Mouse (Mus musculus) megakaryocyte-erythroid progenitor cell, adult 5-6 weeks (primary cell): ENCODE data around the gene Gm37419. TPM values are rescaled to one million over a fixed set of nuclear protein-coding genes. Genes with fewer than 3 reads are reported as not detected.

Experiments
- ATAC-seq: replicated peaks from 2 replicates; pipeline ENCODE4 v1.8.0; 2016; ENCODE audit warnings: mild to moderate bottlenecking, inconsistent platforms; ENCODE audit not compliant: severe bottlenecking, poor library complexity, low FRiP score, low TSS enrichment
- total RNA-seq, 2 experiments: library from RNA; stranded (forward) in 1 of 2; stranded (reverse) in 1 of 2; fragments of 200-1000, 215-1000 nt in 1 of 2; fragments of >200 nt in 1 of 2; fragmentation: Nextera tagmentation in 1 of 2; gene quantifications; 2 replicates each; pipeline ENCODE4 v1.2.3; 2014 to 2017

Gene Gm37419
- total RNA-seq, 2 experiments from 2014 or later = not detected

- no peak for ATAC-seq
Observed at GRCm38 (mm10) chr16:24036398-24036797, 48.1 kb downstream of the Gm37419 start.

Other genes with a start within 250 kb of the Gm37419 start
- not detected in 2 replicates for gene Sst, start 97.5 kb upstream of the Gm37419 start, total RNA-seq (2014; fragmentation: Nextera tagmentation)
- gene Sst, start 97.5 kb upstream of the Gm37419 start, total RNA-seq (2017) = not detected in 2 replicates
- gene Rtp2, start 56.1 kb upstream of the Gm37419 start, total RNA-seq (2014; fragmentation: Nextera tagmentation) = not detected in 2 replicates
- not detected in 2 replicates for gene Rtp2, start 56.1 kb upstream of the Gm37419 start, total RNA-seq (2017)
- 1.2 TPM in 1 of 2 replicates, not detected in the other for gene Bcl6, start 370 bp downstream of the Gm37419 start, total RNA-seq (2014; fragmentation: Nextera tagmentation)
- 0.61 and 1.3 TPM in 2 replicates for gene Bcl6, start 370 bp downstream of the Gm37419 start, total RNA-seq (2017)